Mouse (Mus musculus): ENCODE data around the gene Dnm3.

Dnm3 gene

GRCm38 (mm10) chr1:162074626-162075410 is 403.0 kb downstream of the Dnm3 start:
- no peak for DNase-seq (ENCODE audit: low read depth)

- no peak for DNase-seq (ENCODE audit: low read depth)
Observed at GRCm38 (mm10) chr1:162072917-162073578, 404.8 kb downstream of the Dnm3 start.

- no peak for DNase-seq (ENCODE audit: low read depth)
Observed at GRCm38 (mm10) chr1:162053608-162054007, 424.2 kb downstream of the Dnm3 start.

GRCm38 (mm10) chr1:162053186-162053585 is 424.6 kb downstream of the Dnm3 start:
- DNase-seq (ENCODE audit: low read depth): no peak

- no peak for DNase-seq (ENCODE audit: low read depth)
Observed at GRCm38 (mm10) chr1:162052755-162053154, 425.1 kb downstream of the Dnm3 start.

GRCm38 (mm10) chr1:162052138-162052537 is 425.7 kb downstream of the Dnm3 start:
- no peak for DNase-seq (ENCODE audit: low read depth)

- no peak for DNase-seq (ENCODE audit: low read depth)
Observed at GRCm38 (mm10) chr1:162051710-162052109, 426.1 kb downstream of the Dnm3 start.

GRCm38 (mm10) chr1:162047673-162048072 is 430.2 kb downstream of the Dnm3 start:
- DNase-seq (ENCODE audit: low read depth): no peak

- no peak for DNase-seq (ENCODE audit: low read depth)
Observed at GRCm38 (mm10) chr1:162043788-162044717, 433.8 kb downstream of the Dnm3 start.

GRCm38 (mm10) chr1:162043216-162043615 is 434.6 kb downstream of the Dnm3 start:
- DNase-seq (ENCODE audit: low read depth): no peak

GRCm38 (mm10) chr1:162042384-162042783 is 435.4 kb downstream of the Dnm3 start:
- no peak for DNase-seq (ENCODE audit: low read depth)

- DNase-seq (ENCODE audit: low read depth): no peak
Observed at GRCm38 (mm10) chr1:162040490-162041274, 437.2 kb downstream of the Dnm3 start.

- no peak for DNase-seq (ENCODE audit: low read depth)
Observed at GRCm38 (mm10) chr1:162039808-162040207, 438.0 kb downstream of the Dnm3 start.

GRCm38 (mm10) chr1:162039011-162039595 is 438.7 kb downstream of the Dnm3 start:
- no peak for DNase-seq (ENCODE audit: low read depth)

- DNase-seq (ENCODE audit: low read depth): no peak
Observed at GRCm38 (mm10) chr1:162038431-162038830, 439.4 kb downstream of the Dnm3 start.

- DNase-seq (ENCODE audit: low read depth): no peak
Observed at GRCm38 (mm10) chr1:162037968-162038421, 439.8 kb downstream of the Dnm3 start.

GRCm38 (mm10) chr1:162037185-162037765 is 440.6 kb downstream of the Dnm3 start:
- DNase-seq (ENCODE audit: low read depth): no peak

- no peak for DNase-seq (ENCODE audit: low read depth)
Observed at GRCm38 (mm10) chr1:162036461-162036835, 441.4 kb downstream of the Dnm3 start.

- DNase-seq (ENCODE audit: low read depth): no peak
Observed at GRCm38 (mm10) chr1:162035800-162036460, 441.9 kb downstream of the Dnm3 start.

- DNase-seq (ENCODE audit: low read depth): no peak
Observed at GRCm38 (mm10) chr1:162023681-162024270, 454.1 kb downstream of the Dnm3 start.
